Mouse (Mus musculus): ENCODE data around the gene Oosp1. TPM values are rescaled to one million over a fixed set of nuclear protein-coding genes. Genes with fewer than 3 reads are reported as not detected.

The Oosp1 gene
- total and polyA plus RNA-seq, 2 experiments: not detected

DNA sequence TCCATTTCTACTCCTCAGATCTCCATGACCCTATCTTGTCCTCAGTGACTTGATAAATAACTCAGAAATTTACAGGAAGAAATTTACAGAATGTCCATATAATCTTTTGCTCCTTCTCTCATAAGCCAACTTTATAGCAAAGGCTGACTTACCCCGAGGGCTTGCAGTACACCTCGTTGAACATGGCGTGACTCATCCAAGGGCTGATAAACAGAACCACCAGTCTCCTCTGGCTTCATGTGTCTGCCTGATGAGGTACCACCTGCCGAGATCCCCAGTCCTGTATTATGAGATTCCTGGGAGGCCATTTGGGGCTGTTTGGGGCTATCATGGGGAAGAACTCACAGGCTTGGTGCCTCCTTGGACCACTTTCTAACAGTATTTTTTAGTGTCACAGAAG is 51.9 kb downstream of the Oosp1 start:
- DNase-seq (ENCODE audit: extremely low read depth, low read depth, low spot score): no peak
- Histone ChIP-seq H3K27me3 (ENCODE audit: control insufficient read depth, insufficient read depth, low read length) (no peaks in the 10 kb centered on the region), H3K9ac (ENCODE audit: low read depth, low read length) (no peak overlapping the region), H3K4me3 (ENCODE audit: insufficient read depth, low read depth, low read length) (no peak overlapping the region), H3K79me2 (ENCODE audit: control insufficient read depth, insufficient read depth, low read length) (no peaks in the 10 kb centered on the region), H3K4me1 (ENCODE audit: control insufficient read depth, insufficient read depth, low read length) (no peaks in the 10 kb centered on the region), H3K27ac (replicated peaks; ENCODE audit: insufficient read depth, low read depth, low read length) (no peak overlapping the region), H3K36me3 (ENCODE audit: control insufficient read depth, insufficient read depth, low read length) (no peaks in the 10 kb centered on the region)
- TF ChIP-seq POLR2A (IDR thresholded peaks at IDR 0.05; ENCODE audit: extremely low read depth, insufficient read depth, low read length) (no peak), CTCF (IDR thresholded peaks at IDR 0.05; ENCODE audit: low read depth, low read length) (no peak)
- 74% methylated on average over 4 of the region's 4 CpGs for WGBS

GRCm38 (mm10) chr19:11635572-11635971 is 55.4 kb downstream of the Oosp1 start:
- no peak for DNase-seq (ENCODE audit: extremely low read depth, low read depth, low spot score)
- WGBS: 60% methylated on average over 5 of the region's 5 CpGs
- TF ChIP-seq CTCF (IDR thresholded peaks at IDR 0.05; ENCODE audit: low read depth, low read length): no peak
- TF ChIP-seq POLR2A (IDR thresholded peaks at IDR 0.05; ENCODE audit: extremely low read depth, insufficient read depth, low read length): no peak
- no peak overlapping the region for H3K4me3 ChIP-seq (ENCODE audit: insufficient read depth, low read depth, low read length)
- H3K79me2 ChIP-seq (ENCODE audit: control insufficient read depth, insufficient read depth, low read length): no peaks in the 10 kb centered on the region
- H3K36me3 ChIP-seq (ENCODE audit: control insufficient read depth, insufficient read depth, low read length): no peaks in the 10 kb centered on the region
- no peaks in the 10 kb centered on the region for H3K4me1 ChIP-seq (ENCODE audit: control insufficient read depth, insufficient read depth, low read length)
- H3K27me3 ChIP-seq (ENCODE audit: control insufficient read depth, insufficient read depth, low read length): no peaks in the 10 kb centered on the region
- no peak overlapping the region for H3K9ac ChIP-seq (ENCODE audit: low read depth, low read length)
- no peak overlapping the region for H3K27ac ChIP-seq (replicated peaks; ENCODE audit: insufficient read depth, low read depth, low read length)

GRCm38 (mm10) chr19:11634330-11634729 is 56.6 kb downstream of the Oosp1 start:
- no peak for DNase-seq (ENCODE audit: extremely low read depth, low read depth, low spot score)
- no peaks in the 10 kb centered on the region for H3K4me1 ChIP-seq (ENCODE audit: control insufficient read depth, insufficient read depth, low read length)
- H3K36me3 ChIP-seq (ENCODE audit: control insufficient read depth, insufficient read depth, low read length): no peaks in the 10 kb centered on the region
- WGBS: 77% methylated on average over 2 of the region's 2 CpGs
- no peak overlapping the region for H3K4me3 ChIP-seq (ENCODE audit: insufficient read depth, low read depth, low read length)
- no peak overlapping the region for H3K27ac ChIP-seq (replicated peaks; ENCODE audit: insufficient read depth, low read depth, low read length)
- H3K79me2 ChIP-seq (ENCODE audit: control insufficient read depth, insufficient read depth, low read length): no peaks in the 10 kb centered on the region
- H3K9ac ChIP-seq (ENCODE audit: low read depth, low read length): no peak overlapping the region
- no peak for TF ChIP-seq CTCF (IDR thresholded peaks at IDR 0.05; ENCODE audit: low read depth, low read length)
- no peak for TF ChIP-seq POLR2A (IDR thresholded peaks at IDR 0.05; ENCODE audit: extremely low read depth, insufficient read depth, low read length)
- no peaks in the 10 kb centered on the region for H3K27me3 ChIP-seq (ENCODE audit: control insufficient read depth, insufficient read depth, low read length)

DNA sequence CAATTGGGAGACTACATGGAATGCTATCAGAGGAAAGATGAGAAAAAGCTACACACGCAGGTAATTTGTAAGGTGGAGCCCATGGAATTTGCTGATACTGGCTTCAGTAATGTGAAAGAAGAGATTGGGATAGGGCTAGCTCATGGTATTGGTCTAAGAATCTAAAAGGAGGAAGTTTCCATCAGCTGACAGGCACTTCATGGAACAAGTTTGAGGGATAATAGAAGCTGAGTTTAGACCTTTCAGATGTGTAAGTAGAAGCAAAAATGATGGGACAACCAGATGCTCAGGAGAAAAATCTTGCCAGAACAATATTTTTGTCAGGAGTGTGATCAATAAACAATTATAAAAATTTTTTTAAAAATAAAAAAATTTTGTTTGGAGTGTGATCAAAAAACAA is 57.2 kb downstream of the Oosp1 start:
- no peaks in the 10 kb centered on the region for H3K4me1 ChIP-seq (ENCODE audit: control insufficient read depth, insufficient read depth, low read length)
- TF ChIP-seq CTCF (IDR thresholded peaks at IDR 0.05; ENCODE audit: low read depth, low read length) (no peak), POLR2A (IDR thresholded peaks at IDR 0.05; ENCODE audit: extremely low read depth, insufficient read depth, low read length) (no peak)
- H3K27me3 ChIP-seq (ENCODE audit: control insufficient read depth, insufficient read depth, low read length): no peaks in the 10 kb centered on the region
- H3K9ac ChIP-seq (ENCODE audit: low read depth, low read length): no peak overlapping the region
- H3K36me3 ChIP-seq (ENCODE audit: control insufficient read depth, insufficient read depth, low read length): no peaks in the 10 kb centered on the region
- no peak overlapping the region for H3K4me3 ChIP-seq (ENCODE audit: insufficient read depth, low read depth, low read length)
- WGBS: 80% methylated on average over 1 of the region's 1 CpGs
- no peak for DNase-seq (ENCODE audit: extremely low read depth, low read depth, low spot score)
- H3K27ac ChIP-seq (replicated peaks; ENCODE audit: insufficient read depth, low read depth, low read length): no peak overlapping the region
- H3K79me2 ChIP-seq (ENCODE audit: control insufficient read depth, insufficient read depth, low read length): no peaks in the 10 kb centered on the region

DNA sequence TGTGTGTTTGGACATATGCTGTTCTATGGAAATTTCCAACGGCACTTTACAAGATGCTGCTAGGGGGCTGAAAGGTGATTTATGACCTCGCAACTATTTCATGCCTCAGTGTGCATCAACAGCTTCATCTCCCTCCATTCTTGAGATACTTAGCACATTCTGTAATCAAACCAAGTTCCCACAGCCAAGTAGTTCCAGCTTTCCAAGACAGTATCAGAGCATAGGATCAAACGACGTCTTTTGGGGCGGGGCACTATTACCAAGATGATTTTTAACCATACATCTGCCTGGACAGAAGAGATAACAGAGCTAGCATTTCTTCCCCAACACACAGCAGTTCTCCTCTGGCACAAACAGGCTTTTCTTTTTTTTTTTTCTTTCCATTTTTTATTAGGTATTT is 65.7 kb downstream of the Oosp1 start:
- no peak for DNase-seq (ENCODE audit: extremely low read depth, low read depth, low spot score)
- H3K4me3 ChIP-seq (ENCODE audit: insufficient read depth, low read depth, low read length): no peak overlapping the region
- WGBS: 83% methylated on average over 5 of the region's 5 CpGs
- no peak overlapping the region for H3K27ac ChIP-seq (replicated peaks; ENCODE audit: insufficient read depth, low read depth, low read length)
- no peak overlapping the region for H3K9ac ChIP-seq (ENCODE audit: low read depth, low read length)
- H3K27me3 ChIP-seq (ENCODE audit: control insufficient read depth, insufficient read depth, low read length): no peaks in the 10 kb centered on the region
- H3K79me2 ChIP-seq (ENCODE audit: control insufficient read depth, insufficient read depth, low read length): no peaks in the 10 kb centered on the region
- no peak for TF ChIP-seq CTCF (IDR thresholded peaks at IDR 0.05; ENCODE audit: low read depth, low read length)
- H3K4me1 ChIP-seq (ENCODE audit: control insufficient read depth, insufficient read depth, low read length): no peaks in the 10 kb centered on the region
- no peaks in the 10 kb centered on the region for H3K36me3 ChIP-seq (ENCODE audit: control insufficient read depth, insufficient read depth, low read length)

DNA sequence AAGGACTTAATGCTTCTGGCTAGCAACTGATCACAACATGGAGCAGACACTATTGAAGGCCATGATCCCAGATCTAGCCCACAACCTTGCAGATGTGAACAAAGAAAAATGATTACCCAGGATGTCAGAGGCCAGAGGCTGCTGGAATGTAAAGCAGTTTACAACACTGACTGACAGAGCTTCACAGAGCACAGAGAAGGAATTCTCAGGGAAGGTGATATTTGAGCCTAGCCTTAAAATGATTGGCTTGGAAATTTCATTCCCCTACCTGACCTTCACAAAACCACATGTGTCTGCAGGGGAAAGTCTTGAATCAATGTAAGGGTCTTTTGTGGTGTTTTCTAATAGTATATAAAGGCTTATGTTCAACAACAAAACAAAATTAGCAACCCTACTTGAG is 66.2 kb downstream of the Oosp1 start:
- no peak for DNase-seq (ENCODE audit: extremely low read depth, low read depth, low spot score)
- no peak for TF ChIP-seq POLR2A (IDR thresholded peaks at IDR 0.05; ENCODE audit: extremely low read depth, insufficient read depth, low read length)
- no peak for TF ChIP-seq CTCF (IDR thresholded peaks at IDR 0.05; ENCODE audit: low read depth, low read length)
- Histone ChIP-seq H3K9ac (ENCODE audit: low read depth, low read length) (no peak overlapping the region), H3K36me3 (ENCODE audit: control insufficient read depth, insufficient read depth, low read length) (no peaks in the 10 kb centered on the region), H3K4me3 (ENCODE audit: insufficient read depth, low read depth, low read length) (no peak overlapping the region), H3K4me1 (ENCODE audit: control insufficient read depth, insufficient read depth, low read length) (no peaks in the 10 kb centered on the region), H3K27ac (replicated peaks; ENCODE audit: insufficient read depth, low read depth, low read length) (no peak overlapping the region), H3K79me2 (ENCODE audit: control insufficient read depth, insufficient read depth, low read length) (no peaks in the 10 kb centered on the region), H3K27me3 (ENCODE audit: control insufficient read depth, insufficient read depth, low read length) (no peaks in the 10 kb centered on the region)

Measured in liver, adult 2 months (tissue).